Mouse (Mus musculus) neural tube, embryonic 11.5 days (tissue): ENCODE measurements around the gene Azin2. TPM values are rescaled to one million over a fixed set of nuclear protein-coding genes. Genes with fewer than 3 reads are reported as not detected.
A peak's percentile ranks its signal among the peaks of the same experiment; 100 is the strongest.

Experiments used
- ATAC-seq: fragments of 200-750 bp; cut with Nextera tagmentation; 2 replicates; pipeline ENCODE4 v1.8.0; 2017; ENCODE audit warnings: moderate number of reproducible peaks, mild to moderate bottlenecking, moderate TSS enrichment, moderate library complexity; ENCODE audit not compliant: insufficient read depth, low FRiP score, low TSS enrichment
- DNase-seq: peaks from one replicate; pipeline ENCODE4 v3.0.0-alpha.2; 2015; ENCODE audit warnings: low spot score
- H3K27ac ChIP-seq: fragments of 300-500 bp; sonication (generic); 2 replicates; pipeline ENCODE4 v1.5.1; 2014; ENCODE audit warnings: low read depth, mild to moderate bottlenecking, low read length
- H3K27me3 ChIP-seq: fragments of 300-500 bp; sonication (generic); 2 replicates; pipeline ENCODE4 v1.6.1; 2014; ENCODE audit warnings: mild to moderate bottlenecking, low read length, mixed read lengths; ENCODE audit not compliant: control insufficient read depth, insufficient read depth
- H3K36me3 ChIP-seq: fragments of 300-500 bp; sonication (generic); 2 replicates; pipeline ENCODE4 v1.6.1; 2014; ENCODE audit warnings: mild to moderate bottlenecking, low read length, moderate library complexity, mixed read lengths; ENCODE audit not compliant: control insufficient read depth, insufficient read depth
- H3K4me1 ChIP-seq: fragments of 300-500 bp; sonication (generic); 2 replicates; pipeline ENCODE4 v1.6.1; 2014; ENCODE audit warnings: low read length, mixed read lengths; ENCODE audit not compliant: control insufficient read depth, insufficient read depth
- H3K4me2 ChIP-seq: fragments of 300-500 bp; sonication (generic); 2 replicates; pipeline ENCODE4 v1.6.1; 2014; ENCODE audit warnings: low read depth, mild to moderate bottlenecking, moderate library complexity
- H3K4me3 ChIP-seq: fragments of 300-500 bp; sonication (generic); 2 replicates; pipeline ENCODE4 v1.5.1; 2014; ENCODE audit warnings: low read depth, low read length
- H3K9ac ChIP-seq: fragments of 300-500 bp; sonication (generic); 2 replicates; pipeline ENCODE4 v1.6.1; 2014; ENCODE audit warnings: mild to moderate bottlenecking, low read length
- H3K9me3 ChIP-seq: fragments of 300-500 bp; sonication (generic); 2 replicates; pipeline ENCODE4 v1.6.1; 2016; ENCODE audit warnings: low read length; ENCODE audit not compliant: control insufficient read depth
- WGBS: fragments of 180-500 bp; shearing (Covaris S2); extraction: QIAGEN DNeasy Blood & Tissue Kit; methylation state at CpG from one replicate; pipeline ENCODE4 v1.1.7; 2014; 5-methylcytosine and 5-hydroxymethylcytosine counted together
- polyA plus RNA-seq: library from polyadenylated mRNA; unstranded; fragments of >200 nt; fragmentation: Nextera tagmentation; extraction: Ambion mirVana; gene quantifications from 2 replicates; pipeline ENCODE4 v1.2.1, GENCODE M21; 2014

The Azin2 gene
- polyA plus RNA-seq, 1 experiment from 2014 or later = 12.9 TPM

DNA sequence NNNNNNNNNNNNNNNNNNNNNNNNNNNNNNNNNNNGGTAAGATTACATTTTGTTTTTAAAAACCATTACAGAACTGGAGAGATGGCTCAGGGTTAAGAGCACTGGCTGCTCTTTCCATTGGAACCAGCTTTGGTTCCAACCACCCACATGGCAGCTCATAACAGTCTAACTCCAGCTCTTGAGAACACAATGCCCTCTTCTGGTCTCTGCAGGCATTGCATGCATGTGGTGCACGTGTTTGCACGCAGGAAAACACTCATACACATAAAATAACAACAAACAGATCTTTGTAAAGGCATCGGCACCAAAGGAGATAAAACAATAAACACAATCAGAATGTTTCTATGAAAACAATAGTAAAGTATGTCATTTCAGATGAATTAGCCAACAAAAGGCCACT, 19.9 kb downstream of the Azin2 start:
- no peak overlapping the region for H3K27ac ChIP-seq
- no peak overlapping the region for H3K4me2 ChIP-seq
- no peak for DNase-seq
- 65% methylated on average over 3 of the region's 3 CpGs for WGBS
- no peaks in the 10 kb centered on the region for H3K36me3 ChIP-seq
- no peaks in the 10 kb centered on the region for H3K4me1 ChIP-seq
- no peak overlapping the region for H3K9ac ChIP-seq
- H3K9me3 ChIP-seq = no peaks in the 10 kb centered on the region
- ATAC-seq = no peak
- no peak overlapping the region for H3K4me3 ChIP-seq
- H3K27me3 ChIP-seq = no peaks in the 10 kb centered on the region

DNA sequence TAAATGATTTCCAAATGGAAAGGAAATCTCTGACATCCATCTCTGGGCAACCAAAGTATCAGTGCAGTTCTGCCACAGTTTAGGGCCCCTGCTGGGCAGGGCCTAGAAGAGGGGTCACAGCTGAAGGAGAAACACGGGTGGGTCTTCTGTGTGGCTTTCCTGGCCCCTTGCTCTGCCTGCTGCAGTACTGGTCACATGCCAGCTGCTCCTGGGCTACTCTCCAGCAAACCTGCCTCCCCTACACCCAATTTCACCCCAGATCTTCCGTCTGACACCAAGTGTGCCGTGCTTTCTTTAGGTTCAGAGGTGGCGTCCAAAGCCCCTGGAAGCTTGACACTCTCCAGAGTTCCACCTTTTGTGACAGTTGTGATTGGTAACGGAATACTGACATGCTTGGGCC, 26.6 kb downstream of the Azin2 start:
- Histone ChIP-seq H3K4me2 (no peak overlapping the region), H3K4me3 (no peak overlapping the region), H3K9me3 (no peaks in the 10 kb centered on the region), H3K27me3 (no peaks in the 10 kb centered on the region), H3K36me3 (no peaks in the 10 kb centered on the region), H3K4me1 (no peaks in the 10 kb centered on the region), H3K9ac (no peak overlapping the region), H3K27ac (no peak overlapping the region)
- 77% methylated on average over 5 of the region's 5 CpGs for WGBS
- DNase-seq (no peak), ATAC-seq (no peak)

DNA sequence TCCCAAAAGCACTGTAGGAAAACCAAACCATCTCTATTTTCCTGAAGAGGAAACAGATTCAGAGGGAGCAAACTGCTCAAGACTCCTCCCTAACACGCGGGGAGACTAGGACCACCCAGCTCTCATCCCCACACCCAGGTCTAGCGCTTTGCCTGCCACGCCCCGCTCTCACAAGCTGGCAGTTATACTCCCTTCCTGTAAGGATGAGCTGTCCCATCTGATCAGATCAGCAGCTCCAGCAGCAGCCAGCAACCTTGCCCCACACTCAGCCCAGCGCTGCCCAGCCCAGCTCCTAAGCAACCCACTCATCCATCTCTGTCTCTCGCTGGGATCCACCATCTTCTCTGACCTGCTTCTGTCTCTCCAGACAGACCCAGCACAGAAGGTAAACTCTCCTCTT, 29.5 kb downstream of the Azin2 start:
- Histone ChIP-seq H3K9ac (no peak overlapping the region), H3K4me1 (no peaks in the 10 kb centered on the region), H3K4me3 (no peak overlapping the region), H3K36me3 (no peaks in the 10 kb centered on the region), H3K9me3 (no peaks in the 10 kb centered on the region), H3K4me2 (no peak overlapping the region), H3K27ac (no peak overlapping the region), H3K27me3 (no peaks in the 10 kb centered on the region)
- no peak for ATAC-seq
- DNase-seq = no peak
- WGBS = 81% methylated on average over 7 of the region's 7 CpGs

DNA sequence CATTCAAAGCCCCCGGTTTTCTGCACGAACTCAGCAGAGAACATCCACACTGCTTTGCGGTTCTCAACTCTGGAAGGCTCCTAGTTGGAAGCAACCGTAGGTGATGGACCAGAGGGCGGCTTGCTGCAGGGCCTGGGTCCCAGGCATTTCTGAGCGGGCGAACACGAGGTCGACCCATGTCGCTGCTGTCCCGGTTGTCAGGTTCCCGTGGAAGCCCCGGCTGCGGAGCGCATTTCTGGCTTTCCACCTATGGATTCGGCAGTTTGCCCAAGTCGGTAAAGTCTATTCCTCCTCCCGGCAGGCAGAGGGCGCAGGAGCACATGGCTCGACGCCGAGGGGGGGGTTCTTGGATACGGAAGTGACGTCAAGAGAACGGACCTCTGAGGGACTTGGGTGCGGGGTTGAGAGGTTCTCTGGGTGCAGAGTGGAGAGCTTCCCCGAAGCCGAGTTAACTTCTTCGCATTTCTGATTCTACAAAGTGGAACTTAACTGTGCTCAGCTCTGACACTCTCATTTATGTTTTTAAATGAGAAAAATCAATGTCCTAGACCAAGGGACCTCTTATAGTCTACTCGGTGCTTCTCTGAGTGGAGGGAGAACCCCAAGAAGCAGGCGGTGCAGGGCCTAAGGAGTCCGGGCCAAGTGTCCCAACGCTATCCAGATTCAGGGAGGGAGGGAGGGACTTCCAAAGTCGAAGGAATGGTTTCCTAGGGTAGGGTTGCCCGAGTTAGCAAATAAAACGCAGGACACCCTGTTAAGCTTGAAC, 37.2 kb downstream of the Azin2 start:
- DNase-seq (peak; percentile 92), ATAC-seq (peak; percentile 76)
- Histone ChIP-seq H3K4me3 (0 out of 2 replicates have a peak overlapping the region, but pooled peaks have one; percentile 18), H3K27me3 (no peaks in the 10 kb centered on the region), H3K27ac (no peak overlapping the region), H3K9me3 (no peaks in the 10 kb centered on the region), H3K4me2 (peak overlapping the region; percentile 48), H3K9ac (peak overlapping the region; percentile 46), H3K4me1 (no peaks in the 10 kb centered on the region), H3K36me3 (no peaks in the 10 kb centered on the region)
- WGBS = 13% methylated on average over 36 of the region's 36 CpGs

DNA sequence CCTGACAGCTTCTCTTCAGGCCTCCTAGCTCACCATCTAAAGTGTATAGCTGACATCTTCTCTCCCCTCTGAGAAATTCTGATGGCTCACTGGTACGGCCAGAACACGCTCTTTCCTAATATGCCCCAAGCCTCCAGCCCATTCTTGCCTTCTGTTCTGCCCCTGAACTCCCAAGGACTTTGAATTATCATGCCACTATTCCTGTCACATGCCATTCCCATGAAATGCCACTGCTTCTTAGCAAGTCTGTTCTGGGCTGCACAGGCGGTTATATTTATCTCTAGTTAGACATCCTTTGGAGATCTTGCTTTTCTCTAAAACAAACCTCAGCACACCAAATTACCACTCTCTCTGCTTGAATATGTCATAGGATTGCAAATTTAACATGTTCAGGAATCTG, 38.6 kb downstream of the Azin2 start:
- DNase-seq = no peak

DNA sequence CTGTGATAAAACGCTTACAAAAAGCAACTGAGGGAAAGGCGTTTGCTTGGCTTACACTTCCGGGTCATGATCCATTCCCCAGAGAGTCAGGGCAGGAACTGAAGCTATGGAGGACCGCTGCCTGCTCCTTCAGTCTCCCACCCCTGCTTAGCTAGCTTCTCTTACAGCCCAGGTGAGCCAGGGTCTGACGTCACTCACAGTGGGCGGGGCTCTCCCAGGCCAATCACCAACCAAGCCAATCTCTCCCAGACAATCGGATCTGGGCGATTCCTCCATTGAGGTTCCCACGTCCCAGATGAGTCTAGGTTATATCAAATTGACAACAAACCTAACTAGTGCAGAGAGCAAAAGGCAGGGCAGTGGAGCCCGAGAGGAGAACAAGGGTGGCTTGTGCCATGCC, 43.1 kb downstream of the Azin2 start:
- Histone ChIP-seq H3K4me2 (no peak overlapping the region), H3K36me3 (no peaks in the 10 kb centered on the region), H3K27me3 (no peaks in the 10 kb centered on the region), H3K9ac (no peak overlapping the region), H3K9me3 (no peaks in the 10 kb centered on the region), H3K4me3 (no peak overlapping the region), H3K27ac (no peak overlapping the region), H3K4me1 (no peaks in the 10 kb centered on the region)
- DNase-seq = no peak
- WGBS = 27% methylated on average over 10 of the region's 10 CpGs
- no peak for ATAC-seq

More for the DNA sequence above, 38.6 kb downstream of the Azin2 start:
- H3K27me3 ChIP-seq = no peaks in the 10 kb centered on the region
- H3K9ac ChIP-seq = no peak overlapping the region
- no peaks in the 10 kb centered on the region for H3K9me3 ChIP-seq
- H3K4me1 ChIP-seq = no peaks in the 10 kb centered on the region
- WGBS = 94% methylated on average over 3 of the region's 3 CpGs
- no peak overlapping the region for H3K4me2 ChIP-seq
- no peaks in the 10 kb centered on the region for H3K36me3 ChIP-seq
- no peak overlapping the region for H3K27ac ChIP-seq
- no peak for ATAC-seq
- no peak overlapping the region for H3K4me3 ChIP-seq

DNA sequence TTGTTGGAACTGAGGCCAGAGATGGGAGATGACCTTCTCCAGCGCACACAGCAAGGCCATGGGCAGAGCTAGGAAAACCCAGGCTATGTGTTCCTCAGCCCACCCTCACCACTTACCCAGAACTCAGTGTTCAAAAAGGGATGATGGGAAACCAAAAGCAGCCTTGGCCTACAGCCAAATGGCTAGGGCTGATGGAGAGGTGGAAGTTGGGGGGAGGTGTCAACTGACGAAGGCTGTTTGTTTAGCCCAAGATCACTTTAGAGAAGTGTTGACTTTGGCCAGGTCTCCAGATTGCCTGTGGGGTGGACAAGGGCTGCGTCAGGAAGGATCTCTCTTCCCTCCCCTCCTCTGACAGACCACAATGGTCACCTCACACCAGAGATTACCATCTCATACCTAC, 44.1 kb downstream of the Azin2 start:
- no peaks in the 10 kb centered on the region for H3K36me3 ChIP-seq
- H3K4me2 ChIP-seq = no peak overlapping the region
- H3K4me1 ChIP-seq = no peaks in the 10 kb centered on the region
- no peaks in the 10 kb centered on the region for H3K27me3 ChIP-seq
- no peak for DNase-seq
- no peak overlapping the region for H3K9ac ChIP-seq
- 75% methylated on average over 3 of the region's 3 CpGs for WGBS
- no peak overlapping the region for H3K4me3 ChIP-seq
- H3K27ac ChIP-seq = no peak overlapping the region
- no peaks in the 10 kb centered on the region for H3K9me3 ChIP-seq
- ATAC-seq = no peak

DNA sequence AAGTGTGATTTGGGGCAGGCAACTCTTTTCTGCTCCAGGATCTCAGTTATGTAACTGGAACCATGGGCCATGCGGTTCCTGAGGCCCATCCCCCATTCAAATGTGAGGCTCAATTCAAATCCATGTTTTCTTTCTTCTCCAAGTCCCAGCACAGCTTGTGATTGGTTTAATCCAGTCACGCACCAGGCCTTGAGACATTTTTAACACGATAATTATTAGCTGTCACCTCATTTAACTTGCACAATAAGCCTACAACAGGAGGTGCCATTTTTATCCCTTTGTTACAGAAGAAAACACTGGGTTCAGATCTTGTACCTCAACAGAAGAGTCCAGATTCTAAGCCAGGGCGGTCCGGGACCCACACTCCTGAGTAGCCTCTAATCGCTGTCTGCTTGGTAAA, 44.5 kb downstream of the Azin2 start:
- no peak overlapping the region for H3K4me2 ChIP-seq
- 82% methylated on average over 6 of the region's 6 CpGs for WGBS
- H3K36me3 ChIP-seq = no peaks in the 10 kb centered on the region
- no peak for ATAC-seq
- no peaks in the 10 kb centered on the region for H3K4me1 ChIP-seq
- DNase-seq = no peak
- H3K27ac ChIP-seq = no peak overlapping the region
- no peak overlapping the region for H3K4me3 ChIP-seq
- no peaks in the 10 kb centered on the region for H3K27me3 ChIP-seq
- H3K9ac ChIP-seq = no peak overlapping the region
- no peaks in the 10 kb centered on the region for H3K9me3 ChIP-seq

DNA sequence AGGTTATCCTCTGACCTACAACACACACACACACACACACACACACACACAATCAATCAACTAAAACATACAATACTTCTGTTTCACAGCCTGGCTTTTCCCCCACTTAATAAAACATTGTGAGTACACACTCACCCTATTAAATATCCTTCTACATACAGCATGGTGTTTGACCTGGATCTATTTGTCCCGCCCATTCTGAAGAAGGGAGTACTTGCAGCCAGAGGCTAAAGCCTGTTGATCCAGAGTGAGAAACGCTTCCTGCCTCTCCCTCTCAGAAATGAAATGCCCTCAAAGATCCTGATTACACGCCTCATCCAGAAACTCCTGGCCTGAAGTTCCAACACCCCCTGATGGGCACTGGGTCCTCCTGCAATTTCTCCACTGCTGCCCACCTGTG, 45.1 kb downstream of the Azin2 start:
- Histone ChIP-seq H3K4me2 (no peak overlapping the region), H3K4me3 (no peak overlapping the region), H3K9me3 (no peaks in the 10 kb centered on the region), H3K9ac (no peak overlapping the region), H3K36me3 (no peaks in the 10 kb centered on the region), H3K27ac (no peak overlapping the region), H3K4me1 (no peaks in the 10 kb centered on the region), H3K27me3 (no peaks in the 10 kb centered on the region)
- ATAC-seq = no peak
- no peak for DNase-seq
- WGBS = 81% methylated on average over 3 of the region's 3 CpGs
